Mouse (Mus musculus) forebrain, embryonic 11.5 days (tissue): ENCODE measurements around the gene Slfnl1. TPM values are rescaled to one million over a fixed set of nuclear protein-coding genes. Genes with fewer than 3 reads are reported as not detected.

Source experiments
- ATAC-seq: fragments of 200-750 bp; cut with Nextera tagmentation; replicated peaks from 2 replicates; pipeline ENCODE4 v1.8.0; 2017; ENCODE audit warnings: moderate TSS enrichment; ENCODE audit not compliant: low FRiP score
- DNase-seq: peaks from one replicate; pipeline ENCODE4 v3.0.0-alpha.2; 2017; ENCODE audit warnings: low spot score
- H3K27ac ChIP-seq: fragments of 300-500 bp; sonication (generic); 2 replicates; pipeline ENCODE4 v1.5.1; 2014; ENCODE audit warnings: low read depth, low read length
- H3K27me3 ChIP-seq: fragments of 300-500 bp; sonication (generic); 2 replicates; pipeline ENCODE4 v1.6.1; 2014; ENCODE audit warnings: mild to moderate bottlenecking, low read length, mixed read lengths; ENCODE audit not compliant: control insufficient read depth, insufficient read depth
- H3K36me3 ChIP-seq: fragments of 300-500 bp; sonication (generic); 2 replicates; pipeline ENCODE4 v1.6.1; 2014; ENCODE audit warnings: mild to moderate bottlenecking, low read length, moderate library complexity, mixed read lengths; ENCODE audit not compliant: control insufficient read depth, insufficient read depth
- H3K4me1 ChIP-seq: fragments of 300-500 bp; sonication (generic); replicated peaks from 2 replicates; pipeline ENCODE4 v1.6.1; 2014; ENCODE audit warnings: low read length, mixed read lengths; ENCODE audit not compliant: control insufficient read depth, insufficient read depth
- H3K4me2 ChIP-seq: fragments of 300-500 bp; sonication (generic); 2 replicates; pipeline ENCODE4 v1.6.1; 2014; ENCODE audit warnings: low read depth, mild to moderate bottlenecking, low read length, moderate library complexity, mixed read lengths; ENCODE audit not compliant: severe bottlenecking
- H3K4me3 ChIP-seq: fragments of 300-500 bp; sonication (generic); 2 replicates; pipeline ENCODE4 v1.5.1; 2014; ENCODE audit warnings: low read depth, low read length
- H3K9ac ChIP-seq: fragments of 300-500 bp; sonication (generic); 2 replicates; pipeline ENCODE4 v1.6.1; 2014; ENCODE audit warnings: low read length
- H3K9me3 ChIP-seq: fragments of 300-500 bp; sonication (generic); 2 replicates; pipeline ENCODE4 v1.6.1; 2016; ENCODE audit warnings: low read length, mixed read lengths; ENCODE audit not compliant: control insufficient read depth
- WGBS: fragments of 180-500 bp; shearing (Covaris S2); extraction: QIAGEN DNeasy Blood & Tissue Kit; methylation state at CpG from one replicate; pipeline ENCODE4 v1.1.7; 2014; 5-methylcytosine and 5-hydroxymethylcytosine counted together
- polyA plus RNA-seq: library from polyadenylated mRNA; unstranded; fragments of >200 nt; fragmentation: Nextera tagmentation; extraction: Ambion mirVana; gene quantifications from 2 replicates; pipeline ENCODE4 v1.2.1, GENCODE M21; 2014

Gene Slfnl1
- polyA plus RNA-seq, 1 experiment from 2014 or later: not detected

DNA sequence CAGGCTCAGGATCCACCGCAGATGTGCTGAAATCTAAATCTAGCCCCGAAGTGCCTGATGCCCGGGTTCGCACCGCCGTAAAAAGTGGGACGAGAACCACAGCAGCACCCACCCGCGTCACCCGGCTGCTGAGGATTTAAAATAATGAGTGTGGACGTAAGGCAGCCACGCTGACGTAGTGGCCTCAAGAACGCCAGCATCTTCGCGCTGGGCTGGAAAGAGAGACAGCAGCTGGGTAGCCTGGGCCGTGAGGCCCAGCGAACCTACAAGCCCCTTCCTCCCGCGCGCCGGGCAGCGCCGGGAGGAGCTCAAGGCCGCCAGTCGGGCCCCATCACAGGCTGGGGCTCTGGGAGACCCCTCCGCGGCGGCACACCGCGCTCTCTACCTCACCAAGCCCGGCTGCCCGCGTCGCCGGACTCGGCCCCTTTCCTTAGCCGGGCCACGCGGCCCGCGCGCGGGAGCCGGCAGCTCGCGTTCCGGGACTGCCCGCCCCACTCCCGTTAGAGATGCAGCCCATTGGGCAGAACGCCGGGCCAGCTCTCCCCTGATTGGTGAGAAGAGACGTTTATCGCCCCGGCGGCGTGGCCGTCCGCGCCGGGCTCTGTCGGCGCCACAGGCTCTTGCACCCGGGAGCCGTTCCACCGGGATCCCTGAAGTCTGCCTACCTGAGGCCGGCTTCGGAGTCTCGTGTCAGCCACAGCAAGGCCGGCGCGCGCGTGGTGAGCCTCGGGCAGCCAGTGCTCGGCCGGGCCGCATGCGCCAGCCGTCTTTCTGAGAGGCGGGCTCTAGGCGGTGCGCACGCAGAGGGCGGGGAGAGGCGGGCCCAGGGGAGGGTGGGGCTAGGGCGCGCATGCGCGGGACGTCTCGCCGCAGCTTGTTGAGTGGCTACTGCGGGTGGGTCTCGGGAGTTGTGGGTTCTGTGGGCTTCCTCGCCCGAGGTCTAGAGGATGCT lies 37.7 kb downstream of the Slfnl1 start, which contains the start of gene Ctps:
Ctps (minus strand) TSS at position 791 of the 952 bp plus-strand sequence.
- under 1% methylated on average over 96 of the region's 97 CpGs for WGBS
- H3K4me1 ChIP-seq: 0 out of 2 replicates have a peak, but pooled peaks cover 2% of the 10 kb centered on the region
- no peaks in the 10 kb centered on the region; the same call in 1 of the 2 replicates for H3K36me3 ChIP-seq
- no peaks in the 10 kb centered on the region for H3K9me3 ChIP-seq
- H3K27me3 ChIP-seq: no peaks in the 10 kb centered on the region
- ATAC-seq: peak; percentile 96
- peak within 1 kb of the TSS; percentile 87 for H3K4me2 ChIP-seq
- peak; percentile 99 for DNase-seq
- peak within 1 kb of the TSS; percentile 69 for H3K4me3 ChIP-seq
- peak within 1 kb of the TSS; percentile 89 for H3K27ac ChIP-seq
- peak within 1 kb of the TSS; percentile 96 for H3K9ac ChIP-seq

- H3K4me2 ChIP-seq: peak overlapping the region; percentile 87
- 2% methylated on average over 27 of the region's 27 CpGs for WGBS
- peak overlapping the region; percentile 96 for H3K9ac ChIP-seq
- 0 out of 2 replicates have a peak, but pooled peaks cover 2% of the 10 kb centered on the region for H3K4me1 ChIP-seq
- H3K36me3 ChIP-seq: no peaks in the 10 kb centered on the region
- H3K27ac ChIP-seq: peak overlapping the region; percentile 89; the same call in 1 of the 2 replicates
- no peaks in the 10 kb centered on the region for H3K9me3 ChIP-seq
- H3K4me3 ChIP-seq: peak overlapping the region; percentile 69
- ATAC-seq (peak; percentile 75), DNase-seq (no peak)
- no peaks in the 10 kb centered on the region for H3K27me3 ChIP-seq
These were observed 38.5 kb downstream of the Slfnl1 start for GRCm38 (mm10) chr4:120570438-120571069.

- Histone ChIP-seq H3K27me3 (no peaks in the 10 kb centered on the region), H3K4me2 (peak overlapping the region; percentile 87; the same call in 1 of the 2 replicates), H3K36me3 (no peaks in the 10 kb centered on the region), H3K4me3 (no peak overlapping the region), H3K27ac (no peak overlapping the region), H3K4me1 (0 out of 2 replicates have a peak, but pooled peaks cover 2% of the 10 kb centered on the region), H3K9ac (no peak overlapping the region; the same call in 1 of the 2 replicates), H3K9me3 (no peaks in the 10 kb centered on the region)
- ATAC-seq (no peak), DNase-seq (no peak)
- 82% methylated on average over 3 of the region's 3 CpGs for WGBS
These were observed 39.0 kb downstream of the Slfnl1 start for GRCm38 (mm10) chr4:120571070-120571464.

DNA sequence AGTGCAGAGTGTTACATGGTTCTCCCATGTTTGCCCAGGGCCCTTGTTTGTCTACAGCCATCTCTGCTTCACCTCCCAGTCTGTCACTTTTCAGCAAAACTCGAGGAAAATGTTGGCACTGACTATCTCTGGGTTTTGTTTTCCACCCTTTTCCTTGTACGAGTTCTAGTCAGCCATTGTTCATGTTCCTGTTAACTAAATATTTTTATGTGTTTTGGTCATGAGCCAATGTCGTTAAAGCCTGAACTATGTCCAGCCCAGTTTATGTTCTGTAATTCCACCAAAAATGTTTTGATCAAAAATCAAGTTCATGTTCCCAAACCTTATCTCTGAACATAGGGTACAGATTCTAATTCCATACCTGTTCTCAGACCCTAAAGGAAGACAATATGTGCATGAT lies 39.7 kb downstream of the Slfnl1 start:
- no peaks in the 10 kb centered on the region for H3K9me3 ChIP-seq
- ATAC-seq: no peak
- WGBS: 73% methylated on average over 3 of the region's 3 CpGs

GRCm38 (mm10) chr4:120580894-120581293 lies 48.9 kb downstream of the Slfnl1 start:
- Histone ChIP-seq H3K4me3 (no peak overlapping the region), H3K9me3 (no peaks in the 10 kb centered on the region), H3K27me3 (no peaks in the 10 kb centered on the region), H3K9ac (no peak overlapping the region), H3K36me3 (no peaks in the 10 kb centered on the region), H3K27ac (no peak overlapping the region), H3K4me2 (no peak overlapping the region), H3K4me1 (no peaks in the 10 kb centered on the region)
- 83% methylated on average over 5 of the region's 5 CpGs for WGBS
- DNase-seq (no peak), ATAC-seq (no peak)

More for the DNA sequence above, 39.7 kb downstream of the Slfnl1 start:
- no peak overlapping the region for H3K4me3 ChIP-seq
- no peaks in the 10 kb centered on the region for H3K27me3 ChIP-seq
- H3K4me1 ChIP-seq: 0 out of 2 replicates have a peak, but pooled peaks cover 2% of the 10 kb centered on the region
- DNase-seq: no peak
- H3K27ac ChIP-seq: no peak overlapping the region
- H3K4me2 ChIP-seq: no peak overlapping the region
- H3K9ac ChIP-seq: no peak overlapping the region
- H3K36me3 ChIP-seq: no peaks in the 10 kb centered on the region

DNA sequence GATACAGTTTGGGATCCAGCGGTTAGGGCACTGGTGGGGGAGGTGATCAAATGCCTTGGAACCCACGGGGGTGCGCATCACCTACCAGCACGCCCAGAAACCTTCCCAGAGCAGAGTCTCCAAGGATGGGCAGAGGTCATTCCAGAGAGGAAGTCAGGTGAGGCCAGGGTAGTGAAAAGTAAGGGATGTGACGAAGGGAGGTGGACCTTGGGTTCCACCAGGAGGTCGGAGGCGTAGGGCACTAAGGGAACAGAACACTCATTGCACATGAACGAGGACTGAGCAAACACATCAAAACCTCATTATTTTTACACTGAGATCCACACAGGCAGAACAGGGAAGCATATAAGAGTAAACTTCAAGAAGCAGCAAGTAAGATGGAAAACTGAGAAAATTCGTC lies 49.7 kb downstream of the Slfnl1 start:
- DNase-seq (no peak), ATAC-seq (no peak)
- Histone ChIP-seq H3K27me3 (no peaks in the 10 kb centered on the region), H3K9ac (no peak overlapping the region), H3K27ac (no peak overlapping the region), H3K4me3 (no peak overlapping the region), H3K9me3 (no peaks in the 10 kb centered on the region), H3K36me3 (no peaks in the 10 kb centered on the region), H3K4me2 (no peak overlapping the region), H3K4me1 (no peaks in the 10 kb centered on the region)
- WGBS: 84% methylated on average over 9 of the region's 9 CpGs

Other genes with a start within 250 kb of the Slfnl1 start
- gene Foxo6, start 244.9 kb upstream of the Slfnl1 start, polyA plus RNA-seq: 0.39 and 1.1 TPM in 2 replicates
- gene Scmh1, start 127.0 kb upstream of the Slfnl1 start, polyA plus RNA-seq: 46.1 and 46.4 TPM in 2 replicates
- gene Ctps, start 38.0 kb downstream of the Slfnl1 start, polyA plus RNA-seq: 142 and 149 TPM in 2 replicates
- not detected in 2 replicates for gene Gm8439, start 56.5 kb downstream of the Slfnl1 start, polyA plus RNA-seq
- gene Cited4, start 134.3 kb downstream of the Slfnl1 start, polyA plus RNA-seq: 10.8 and 12.4 TPM in 2 replicates
- 2.6 and 3.0 TPM in 2 replicates for gene Kcnq4, start 216.4 kb downstream of the Slfnl1 start, polyA plus RNA-seq